Mouse (Mus musculus) left cerebral cortex, adult 11 months (tissue): ENCODE results near the gene Nupl1.

ENCODE experiments used
- DNase-seq: peaks from one replicate; pipeline ENCODE4 v3.0.0; 2022; ENCODE audit warnings: low spot score

The Nupl1 gene

DNA sequence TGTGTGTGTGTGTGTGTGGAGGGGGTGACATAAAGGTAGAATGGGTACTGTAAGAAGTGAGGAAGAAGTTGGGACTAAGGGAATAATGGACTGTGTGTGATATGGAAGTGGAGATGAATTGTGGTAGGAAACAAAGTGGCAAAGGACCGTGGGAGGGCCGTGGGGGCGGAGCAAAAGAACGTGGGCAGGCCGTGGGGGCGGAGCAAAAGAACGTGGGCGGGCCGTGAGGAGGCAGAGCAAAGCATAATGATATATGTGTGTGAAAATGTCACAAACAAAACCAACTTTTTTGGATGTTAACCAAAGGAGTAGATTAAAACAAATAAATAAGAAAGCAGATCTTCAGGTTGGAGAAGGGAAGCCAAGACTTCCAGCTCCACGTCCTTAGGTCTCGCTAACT, 98.9 kb downstream of the Nupl1 start:
- DNase-seq = no peak

DNA sequence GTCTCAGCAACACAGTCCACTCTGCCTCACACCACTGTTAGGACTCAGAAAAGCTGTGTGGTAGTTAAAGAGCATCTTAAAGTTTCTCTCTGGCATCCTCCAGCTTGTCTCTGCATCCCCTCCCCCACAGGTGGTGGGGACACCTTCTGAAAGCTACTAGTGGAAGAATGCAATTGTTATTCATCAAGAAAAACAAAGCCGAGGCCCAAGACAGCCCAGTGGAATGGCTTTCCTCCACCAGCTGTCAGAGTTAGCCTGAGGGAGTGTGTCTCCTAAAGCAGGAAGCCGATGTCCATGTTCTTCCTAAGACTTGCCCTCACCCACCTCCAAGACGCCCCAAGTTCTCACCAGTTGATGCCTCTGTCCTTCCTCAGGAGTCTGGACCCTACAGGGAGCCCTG, 102.3 kb downstream of the Nupl1 start:
- no peak for DNase-seq

DNA sequence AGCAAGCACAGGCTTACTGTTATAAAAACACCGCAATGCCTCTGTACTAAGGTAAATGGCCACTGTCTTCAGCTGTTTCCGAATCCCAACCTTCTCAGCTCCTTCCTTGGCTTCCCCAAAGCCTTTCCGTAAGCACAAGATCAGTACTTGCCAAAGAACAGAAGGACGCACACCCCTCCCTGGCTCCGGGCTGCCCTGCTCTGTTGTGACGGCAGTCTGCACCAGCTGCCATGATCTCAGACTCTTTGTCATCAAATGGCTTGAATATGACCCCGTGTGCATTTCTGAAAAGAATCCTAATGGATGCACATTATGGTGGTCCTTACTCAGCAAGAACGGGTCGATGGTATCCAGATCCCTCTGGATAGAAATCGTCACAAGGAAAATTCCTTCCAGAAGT, 108.0 kb downstream of the Nupl1 start:
- DNase-seq = no peak

DNA sequence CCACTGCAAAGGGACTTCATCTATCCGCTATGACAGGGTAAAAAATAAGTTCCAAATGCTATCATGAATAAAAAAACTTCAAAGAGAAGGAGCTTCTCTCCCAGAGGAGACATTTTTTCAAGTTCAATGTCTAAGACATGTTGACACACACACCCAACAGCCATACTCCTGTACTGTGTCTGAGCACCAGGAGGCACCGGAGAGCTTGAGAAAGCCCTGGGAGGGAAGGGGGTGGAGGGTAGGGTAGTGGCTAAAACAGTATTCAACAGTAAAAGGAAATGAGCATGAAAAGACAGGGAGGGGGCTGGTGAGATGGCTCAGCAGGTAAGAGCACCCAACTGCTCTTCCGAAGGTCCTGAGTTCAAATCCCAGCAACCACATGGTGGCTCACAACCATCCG, 112.9 kb downstream of the Nupl1 start:
- no peak for DNase-seq

DNA sequence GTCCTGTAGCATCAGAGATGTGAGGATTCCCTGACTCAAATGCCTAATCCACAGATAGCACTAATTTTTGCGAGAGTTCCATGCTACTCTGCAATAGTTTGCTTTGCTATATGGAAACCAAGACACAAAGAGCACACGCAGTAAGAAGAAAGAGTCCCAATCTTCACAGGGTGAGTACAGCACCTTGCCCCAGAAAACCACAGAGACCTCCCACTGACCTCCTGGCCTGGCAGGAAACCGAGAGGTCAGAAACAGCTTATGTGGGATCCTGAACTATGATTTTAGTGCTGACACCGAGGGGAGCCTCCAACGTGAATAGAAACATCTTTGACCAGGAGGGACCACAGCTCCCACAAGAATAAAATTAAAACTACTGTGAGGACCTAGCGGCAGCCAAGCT, 113.4 kb downstream of the Nupl1 start:
- DNase-seq = no peak

DNA sequence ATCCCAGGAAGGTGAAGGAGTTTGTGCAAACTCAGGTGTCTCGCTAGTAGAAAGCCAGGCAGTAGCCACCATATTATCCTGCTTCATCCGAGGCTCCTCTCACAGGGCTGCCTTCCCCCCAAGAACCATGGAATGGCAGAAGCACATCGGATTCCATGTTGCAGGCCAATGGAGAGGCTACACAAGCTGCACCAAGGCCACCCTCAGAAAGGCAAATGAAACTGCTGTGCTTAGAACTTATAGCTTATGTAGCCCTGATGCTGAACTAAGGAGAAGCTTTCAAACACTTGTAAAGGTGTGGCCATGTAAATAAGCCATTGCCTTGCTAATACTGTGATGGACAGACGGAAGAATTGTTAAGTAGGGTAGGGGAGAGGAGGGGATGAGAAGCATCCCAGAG, 115.4 kb downstream of the Nupl1 start:
- DNase-seq = no peak

DNA sequence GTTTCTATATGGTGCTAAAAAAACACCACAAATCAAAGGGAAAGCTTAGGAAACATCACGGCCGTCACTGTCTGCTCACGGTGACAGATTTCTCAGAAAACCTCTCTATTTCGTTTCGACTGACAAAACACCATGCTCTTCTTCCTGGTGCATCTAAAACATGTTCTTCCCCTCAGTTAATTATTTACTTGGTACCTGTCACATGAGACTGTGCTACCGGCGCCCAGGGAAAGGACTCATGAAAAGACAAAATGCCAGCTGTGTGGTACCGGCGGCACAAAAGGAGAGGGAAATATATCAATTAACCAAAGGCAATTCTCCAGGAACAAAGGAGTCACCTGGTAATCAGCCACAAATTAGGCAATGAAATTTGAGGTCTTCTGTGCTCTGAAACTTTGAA, 116.5 kb downstream of the Nupl1 start:
- no peak for DNase-seq
